Mouse (Mus musculus) limb, embryonic 15.5 days (tissue): Measurements from ENCODE around the gene Tspan15. TPM values are rescaled to one million over a fixed set of nuclear protein-coding genes. Genes with fewer than 3 reads are reported as not detected.

ENCODE experiments used
- ATAC-seq: fragments of 200-750 bp; cut with Nextera tagmentation; 2 replicates; pipeline ENCODE4 v1.8.0; 2017; ENCODE audit warnings: low read depth, moderate TSS enrichment; ENCODE audit not compliant: insufficient number of reproducible peaks, low FRiP score, low TSS enrichment
- H3K27ac ChIP-seq: fragments of 300-500 bp; sonication (generic); 2 replicates; pipeline ENCODE4 v1.5.1; 2015; ENCODE audit warnings: moderate library complexity, mild to moderate bottlenecking, inconsistent platforms
- H3K27me3 ChIP-seq: fragments of 300-500 bp; sonication (generic); 2 replicates; pipeline ENCODE4 v1.6.1; 2015; ENCODE audit warnings: inconsistent platforms
- H3K36me3 ChIP-seq: fragments of 300-500 bp; sonication (generic); 2 replicates; pipeline ENCODE4 v1.6.1; 2015; ENCODE audit warnings: inconsistent platforms
- H3K4me1 ChIP-seq: fragments of 300-500 bp; sonication (generic); 2 replicates; pipeline ENCODE4 v1.6.1; 2015; ENCODE audit warnings: inconsistent platforms
- H3K4me2 ChIP-seq: fragments of 300-500 bp; sonication (generic); 2 replicates; pipeline ENCODE4 v1.6.1; 2015; ENCODE audit warnings: mild to moderate bottlenecking, inconsistent platforms
- H3K4me3 ChIP-seq: fragments of 300-500 bp; sonication (generic); 2 replicates; pipeline ENCODE4 v1.5.1; 2015; ENCODE audit warnings: mild to moderate bottlenecking, inconsistent platforms
- H3K9ac ChIP-seq: fragments of 300-500 bp; sonication (generic); 2 replicates; pipeline ENCODE4 v1.6.1; 2015; ENCODE audit warnings: inconsistent platforms
- H3K9me3 ChIP-seq: fragments of 300-500 bp; sonication (generic); 2 replicates; pipeline ENCODE4 v1.6.1; 2016; ENCODE audit warnings: inconsistent platforms
- WGBS: fragments of 180-500 bp; shearing (Covaris S2); methylation state at CpG from one replicate; pipeline ENCODE4 v1.1.7; 2015; 5-methylcytosine and 5-hydroxymethylcytosine counted together
- microRNA-seq: library from miRNA; unstranded; fragments of <30 nt; microRNA quantifications from one replicate; pipeline ENCODE4, GENCODE M21; 2016
- polyA plus RNA-seq: library from polyadenylated mRNA; unstranded; fragments of >200 nt; fragmentation: Nextera tagmentation; extraction: Ambion mirVana; gene quantifications from 2 replicates; pipeline ENCODE4 v1.2.1, GENCODE M21; 2015

Gene Tspan15
- polyA plus RNA-seq, 1 experiment from 2014 or later: 16.3 TPM

DNA sequence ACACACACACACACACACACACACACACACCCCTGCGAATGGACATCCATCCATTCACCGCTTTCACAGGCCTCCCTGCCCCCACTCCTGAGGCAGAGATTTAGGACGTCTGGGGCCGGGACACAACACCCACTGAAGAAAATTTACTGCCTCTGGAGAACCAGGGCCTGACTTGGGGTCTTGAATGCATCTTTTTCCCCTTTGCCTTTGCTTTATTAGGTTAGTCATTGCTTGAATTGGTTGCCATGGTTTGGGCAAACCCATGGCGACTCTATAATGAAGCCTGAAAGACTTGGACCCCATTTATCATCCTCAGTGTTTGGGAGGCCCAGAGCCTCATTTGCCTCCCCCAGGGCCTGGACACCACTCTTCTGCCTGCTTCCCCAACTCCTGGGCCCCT, 85.1 kb downstream of the Tspan15 start:
- H3K4me3 ChIP-seq: no peak overlapping the region
- no peak overlapping the region for H3K4me2 ChIP-seq
- H3K36me3 ChIP-seq: no peaks in the 10 kb centered on the region
- H3K27me3 ChIP-seq: peaks cover 4% of the 10 kb centered on the region; the same call in 1 of the 2 replicates
- no peaks in the 10 kb centered on the region for H3K9me3 ChIP-seq
- 50% methylated on average over 5 of the region's 5 CpGs for WGBS
- H3K4me1 ChIP-seq: no peaks in the 10 kb centered on the region
- no peak for ATAC-seq
- no peak overlapping the region for H3K27ac ChIP-seq
- no peak overlapping the region for H3K9ac ChIP-seq

DNA sequence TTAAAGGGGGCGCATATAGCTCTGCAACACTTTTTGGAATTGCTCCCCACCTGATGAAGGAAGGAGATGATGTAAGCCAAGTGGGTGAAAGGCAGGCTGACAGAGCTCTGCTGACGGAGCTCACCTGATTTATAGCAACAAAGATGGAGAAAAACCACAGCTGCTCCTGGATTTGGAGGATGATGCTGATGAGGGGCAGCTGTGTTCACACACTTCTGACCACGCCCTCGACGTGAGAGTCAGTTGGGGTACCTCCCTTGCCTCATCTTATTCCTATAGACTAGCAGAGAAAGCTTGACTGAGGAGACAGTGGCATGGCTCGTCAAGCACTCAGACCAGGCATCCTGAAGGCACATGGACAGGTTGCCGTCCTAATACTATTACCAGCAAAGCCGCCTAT, 87.2 kb downstream of the Tspan15 start, which contains the start of gene Fam241b:
TSS of gene Fam241b (minus strand) at position 101 of the 400 bp plus-strand sequence.
- no peak for ATAC-seq
- Histone ChIP-seq H3K36me3 (no peaks in the 10 kb centered on the region), H3K27ac (no peak within 1 kb of the TSS), H3K9ac (no peak within 1 kb of the TSS), H3K4me3 (no peak within 1 kb of the TSS), H3K4me1 (no peaks in the 10 kb centered on the region), H3K4me2 (no peak within 1 kb of the TSS), H3K27me3 (peaks cover 4% of the 10 kb centered on the region; the same call in 1 of the 2 replicates), H3K9me3 (no peaks in the 10 kb centered on the region)
- WGBS: 55% methylated on average over 8 of the region's 8 CpGs

- Histone ChIP-seq H3K9me3 (no peaks in the 10 kb centered on the region), H3K36me3 (no peaks in the 10 kb centered on the region), H3K4me1 (peaks cover 9% of the 10 kb centered on the region), H3K4me2 (no peak overlapping the region), H3K27me3 (peaks cover 60% of the 10 kb centered on the region), H3K9ac (no peak overlapping the region), H3K27ac (no peak overlapping the region), H3K4me3 (no peak overlapping the region)
- no peak for ATAC-seq
- WGBS: 10% methylated on average over 3 of the region's 3 CpGs
These were observed 93.0 kb downstream of the Tspan15 start for GRCm38 (mm10) chr10:62138040-62138439.

DNA sequence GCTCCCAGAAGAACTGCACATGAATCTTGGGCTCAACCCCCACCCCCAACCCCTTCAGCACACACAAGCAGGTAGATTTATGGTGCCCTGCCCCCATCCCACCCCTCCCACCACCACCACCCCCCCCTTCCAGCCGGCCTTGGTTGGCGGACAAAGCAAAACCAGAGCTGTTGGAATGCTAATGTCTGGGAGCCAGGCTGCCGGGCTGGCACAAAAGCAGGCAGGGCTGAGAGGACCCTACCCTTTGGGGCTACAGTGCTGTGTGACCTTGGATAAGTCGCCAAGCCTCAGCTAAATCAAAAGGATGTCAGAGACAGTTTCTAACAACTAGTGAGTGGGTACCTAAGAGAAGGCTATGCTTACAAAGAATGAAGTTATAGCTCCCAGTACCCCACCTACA, 93.9 kb downstream of the Tspan15 start:
- H3K27ac ChIP-seq: no peak overlapping the region
- peaks cover 16% of the 10 kb centered on the region for H3K4me1 ChIP-seq
- H3K9me3 ChIP-seq: no peaks in the 10 kb centered on the region
- H3K36me3 ChIP-seq: no peaks in the 10 kb centered on the region
- H3K9ac ChIP-seq: no peak overlapping the region
- H3K27me3 ChIP-seq: peaks cover 69% of the 10 kb centered on the region
- no peak for ATAC-seq
- no peak overlapping the region for H3K4me2 ChIP-seq
- no peak overlapping the region for H3K4me3 ChIP-seq
- 9% methylated on average over 4 of the region's 4 CpGs for WGBS

DNA sequence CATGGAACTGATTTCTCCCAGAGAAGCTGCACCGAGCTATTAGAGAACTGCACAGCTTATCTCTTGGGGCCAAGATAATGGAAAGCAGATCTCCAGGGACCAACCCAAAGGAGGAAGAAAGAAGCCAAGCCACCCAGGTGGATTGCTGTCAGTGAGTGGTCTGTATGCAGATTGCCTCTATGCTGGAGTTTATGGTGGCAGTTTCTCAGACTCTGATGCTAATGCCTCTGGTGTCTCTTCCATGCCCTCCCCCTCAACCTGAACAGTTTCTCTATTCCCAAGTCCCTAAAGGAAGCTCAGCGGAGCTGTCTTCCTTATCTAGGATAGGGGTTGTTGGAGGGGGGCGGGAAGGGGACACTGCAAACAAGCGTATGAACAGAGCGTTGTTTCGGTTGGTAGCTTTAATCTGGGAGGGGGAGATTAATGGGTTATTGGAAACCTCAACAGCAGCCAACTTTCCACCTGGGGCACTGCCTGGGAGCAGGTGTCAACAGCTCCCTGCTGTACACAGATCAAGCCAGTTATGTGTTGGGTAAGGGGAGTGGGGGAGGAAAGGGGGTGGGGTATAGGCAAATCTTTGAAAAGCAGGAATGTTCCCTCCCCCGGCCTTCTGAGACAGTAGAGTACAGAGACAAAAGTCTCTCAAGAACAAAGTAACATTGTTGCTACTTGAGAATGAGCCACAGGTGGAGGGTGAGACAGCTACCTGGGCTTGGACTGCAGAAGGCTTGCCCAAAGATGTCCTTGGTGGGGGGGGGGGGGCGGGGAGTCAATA, 95.2 kb downstream of the Tspan15 start:
- WGBS: 6% methylated on average over 7 of the region's 8 CpGs
- H3K4me3 ChIP-seq: no peak overlapping the region

More for the DNA sequence above, 95.2 kb downstream of the Tspan15 start:
- H3K27me3 ChIP-seq: peaks cover 82% of the 10 kb centered on the region
- no peak overlapping the region for H3K27ac ChIP-seq
- H3K9ac ChIP-seq: no peak overlapping the region
- ATAC-seq: no peak
- H3K9me3 ChIP-seq: no peaks in the 10 kb centered on the region
- H3K36me3 ChIP-seq: no peaks in the 10 kb centered on the region
- no peak overlapping the region for H3K4me2 ChIP-seq
- peaks cover 16% of the 10 kb centered on the region for H3K4me1 ChIP-seq

Small RNAs within 50 kb of the gene (microRNA-seq; reads per million reads assigned to microRNA genes)
- 0.82 reads per million for gene Mir7662

Other genes starting within 250 kb of the Tspan15 start
- not detected in 2 replicates for gene Neurog3, start 98.2 kb downstream of the Tspan15 start, polyA plus RNA-seq
- gene Fam241b, start 87.3 kb downstream of the Tspan15 start, polyA plus RNA-seq: 16.6 and 20.1 TPM in 2 replicates
- gene Tacr2, start 21.2 kb upstream of the Tspan15 start, polyA plus RNA-seq: not detected in 2 replicates
- gene Hk1, start 148.7 kb upstream of the Tspan15 start, polyA plus RNA-seq: 48.8 and 48.9 TPM in 2 replicates
- 2.4 and 3.2 TPM in 2 replicates for gene Hkdc1, start 191.2 kb upstream of the Tspan15 start, polyA plus RNA-seq
- gene 4930507D05Rik, start 218.2 kb upstream of the Tspan15 start, polyA plus RNA-seq: 0.35 and 0.37 TPM in 2 replicates
- gene Supv3l1, start 218.5 kb upstream of the Tspan15 start, polyA plus RNA-seq: 22.6 and 22.8 TPM in 2 replicates